Mouse (Mus musculus) heart, postnatal 10 days (tissue): ENCODE results near the gene Prrg3. TPM values are rescaled to one million over a fixed set of nuclear protein-coding genes. Genes with fewer than 3 reads are reported as not detected.

Source experiments
- total RNA-seq, 2 experiments: library from RNA; stranded (reverse); gene quantifications; 2 replicates each; pipeline ENCODE4 v1.2.3; 2021

Gene Prrg3
- total RNA-seq, 2 experiments from 2014 or later = 25.5 to 33.0 TPM

Other genes with a start within 250 kb of the Prrg3 start
- 10 to 100 TPM; 21.0 to 23.9 TPM for gene Vma21, start 146.7 kb upstream of the Prrg3 start, total RNA-seq
- under 1 TPM in 1 of 2 experiments, not detected in 1; 0.17 TPM for gene Gm1141, start 41.6 kb upstream of the Prrg3 start, total RNA-seq
- under 1 TPM in 1 of 2 experiments, not detected in 1; 0.45 TPM for gene Fate1, start 10.4 kb downstream of the Prrg3 start, total RNA-seq
- under 1 TPM in 1 of 2 experiments, not detected in 1; 0.14 TPM for gene Cnga2, start 29.2 kb downstream of the Prrg3 start, total RNA-seq